Mouse (Mus musculus) ES-E14 (cell line): ENCODE data around the gene Wdfy2.

Source experiments
- CHD2 ChIP-seq: IDR thresholded peaks from 2 replicates; pipeline ENCODE4 v1.6.1; 2014; ENCODE audit warnings: mild to moderate bottlenecking, low read depth, low read length, inconsistent platforms
- HCFC1 ChIP-seq: IDR thresholded peaks from 2 replicates; pipeline ENCODE4 v1.6.1; 2012; ENCODE audit warnings: low read length, inconsistent platforms, borderline replicate concordance; ENCODE audit not compliant: insufficient read depth
- MAFK ChIP-seq: IDR thresholded peaks from 2 replicates; pipeline ENCODE4 v1.6.1; 2014; ENCODE audit warnings: mild to moderate bottlenecking, low read depth, low read length, inconsistent platforms; ENCODE audit not compliant: insufficient read depth
- ZC3H11A ChIP-seq: IDR thresholded peaks from 2 replicates; pipeline ENCODE4 v1.6.1; 2012; ENCODE audit warnings: low read depth, mild to moderate bottlenecking, inconsistent platforms, low read length, borderline replicate concordance
- ZNF384 ChIP-seq: IDR thresholded peaks from 2 replicates; pipeline ENCODE4 v1.6.1; 2012; ENCODE audit warnings: low read depth, low read length, inconsistent platforms

- no peak for TF ChIP-seq ZNF384
- TF ChIP-seq CHD2 = no peak
- no peak for TF ChIP-seq HCFC1
- TF ChIP-seq MAFK = no peak
- TF ChIP-seq ZC3H11A = no peak
Observed at GRCm38 (mm10) chr14:62940383-62941074, 103.1 kb downstream of the Wdfy2 start.
